ENCODE assay signal across 10 mouse cellular contexts in the genomic region with DNA sequence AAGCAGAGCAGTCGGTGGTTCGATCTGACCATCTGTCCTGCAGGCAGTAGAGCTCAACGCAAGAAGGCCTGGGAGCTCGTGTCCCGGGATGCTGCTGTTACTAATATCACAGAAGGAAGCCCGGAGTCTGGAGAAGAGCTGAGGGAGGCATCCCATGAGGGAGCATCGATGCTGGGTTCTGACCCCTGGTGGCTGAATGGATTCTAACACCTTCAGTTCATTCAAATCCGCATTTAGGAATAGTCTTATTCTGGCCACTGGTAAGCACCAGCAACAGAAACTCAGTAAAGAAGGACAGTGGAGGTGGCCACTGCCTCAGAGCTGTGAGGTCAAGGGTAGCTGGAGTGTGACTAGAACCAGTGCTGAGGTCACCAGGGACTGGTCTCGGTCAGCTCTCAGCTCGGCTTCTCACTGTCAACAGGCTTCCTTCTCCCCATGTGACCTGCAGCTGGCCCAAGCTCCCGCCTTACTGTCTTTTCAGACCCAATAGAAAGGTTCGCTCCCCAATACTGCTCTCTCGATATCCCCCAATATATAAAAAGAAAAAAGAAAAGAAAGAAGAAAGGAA. TPM values are rescaled to one million over a fixed set of nuclear protein-coding genes. Genes with fewer than 3 reads are reported as not detected.
DNase-seq lines count a peak whose midpoint lies in the region; ATAC-seq lines count a peak whose summit lies in the region.
"Had no signal": no experiment of that assay in that cellular context is flagged by ENCODE, and none has a peak within 500 bp of the region (broad histone marks: within the 10 kb centered on the region; RNA-seq: fewer than 3 reads in every experiment).

No protein-coding gene starts in this region.

- H3K27me3 ChIP-seq in hindbrain, embryonic 15.5 days: no peaks in the 10 kb centered on the region

- H3K27ac ChIP-seq in hindbrain, embryonic 15.5 days (replicated peaks): no peak overlapping the region

- H3K9ac ChIP-seq in hindbrain, embryonic 15.5 days: no peak overlapping the region

- no peaks in the 10 kb centered on the region for H3K9me3 ChIP-seq in hindbrain, embryonic 15.5 days

- intact Hi-C loops in left cerebral cortex, postnatal 25 days (cut with DNase I): loop anchor here (1.0 to 10.0 kb wide), 2 partner anchors 114 to 443 kb away; no protein-coding TSS in a partner anchor

- DNase-seq in thymus, postnatal 25 days: peak; percentile 14
- no peak for DNase-seq in thymus, postnatal 36 days
- DNase-seq in cerebellum, adult 18-20 months: peak; percentile 53 to 56
- peak; percentile 33 for DNase-seq in forelimb bud, embryonic 11.5 days (ENCODE audit: low read depth, low spot score)
- peak; percentile 56 to 74 for DNase-seq in left cerebral cortex, postnatal 25 days (ENCODE audit: low spot score in 2 of 2)
- DNase-seq in naive thymus-derived CD4-positive, alpha-beta T cell, adult 2 months (ENCODE audit: low read depth): peak; percentile 39
- no peak for DNase-seq in T-cell, adult 2 months (ENCODE audit: low spot score)

- H3K4me1 ChIP-seq in hindbrain, embryonic 15.5 days (replicated peaks): peaks cover 10% of the 10 kb centered on the region; the same call in 1 of the 2 replicates

- H3K4me2 ChIP-seq in hindbrain, embryonic 15.5 days: no peak overlapping the region

- H3K4me3 ChIP-seq in hindbrain, embryonic 15.5 days: no peak overlapping the region
- H3K4me3 ChIP-seq: erythroblast, embryonic 14.5 days; myocyte had no signal

- H3K36me3 ChIP-seq in hindbrain, embryonic 15.5 days: no peaks in the 10 kb centered on the region

- peak; percentile 51; the same call in 1 of the 2 replicates for ATAC-seq in hindbrain, embryonic 15.5 days (ENCODE audit: low FRiP score, low read depth)

- 23% methylated on average over 13 of the region's 13 CpGs for WGBS in hindbrain, embryonic 15.5 days

RNA-seq across cellular contexts. Expression of gene Hrh2, which starts 36.1 kb away (rescaled TPM):
- 0.65 and 0.96 TPM in 2 replicates for polyA plus RNA-seq in hindbrain, embryonic 15.5 days (2015; fragmentation: Nextera tagmentation; extraction: Ambion mirVana)
- 10 to 100 TPM; 15.3 to 15.7 TPM for total RNA-seq in left cerebral cortex, postnatal 25 days (2021)
- polyA plus RNA-seq: erythroblast, embryonic 14.5 days; myocyte had no signal

Comparison
In these comparisons a context has a peak if more than half of its experiments do, and no peak if none do; other contexts are left out.
1. DNase-seq: peak in thymus, postnatal 25 days (single experiment), cerebellum, adult 18-20 months (2 of 2), forelimb bud, embryonic 11.5 days (single experiment), left cerebral cortex, postnatal 25 days (2 of 2) and naive thymus-derived CD4-positive, alpha-beta T cell, adult 2 months (single experiment); none in thymus, postnatal 36 days (0 of 2) and T-cell, adult 2 months (single experiment).